Mouse (Mus musculus) erythroblast, embryonic 14.5 days (primary cell): Measurements from ENCODE around the gene Mrtfb.

ENCODE experiments used
- GATA1 ChIP-seq: IDR thresholded peaks from 2 replicates; pipeline ENCODE4 v1.6.1; 2012; ENCODE audit warnings: low read length, inconsistent platforms, mixed read lengths
- TAL1 ChIP-seq: IDR thresholded peaks from 3 replicates; pipeline ENCODE4 v1.6.1; 2012; ENCODE audit warnings: low read length, inconsistent platforms, mixed read lengths

DNA sequence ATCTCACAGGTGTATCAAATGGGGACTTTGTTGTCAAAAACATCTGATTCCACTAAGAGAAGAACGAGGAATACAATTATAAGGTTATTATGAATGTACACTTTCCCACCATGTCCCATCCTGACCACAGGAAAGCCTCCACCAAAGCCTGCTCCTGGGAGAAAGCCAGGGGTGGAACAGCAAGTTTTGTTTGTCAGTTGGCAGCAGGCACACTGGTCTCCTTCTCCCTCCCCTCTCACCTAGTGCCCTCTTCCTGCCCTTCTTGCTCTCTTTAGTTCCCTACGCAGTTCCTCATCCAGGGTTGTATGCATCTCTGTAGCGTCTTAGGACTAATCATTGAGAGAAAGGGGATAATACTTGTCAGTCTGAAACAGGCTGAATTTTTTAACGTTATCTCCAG lies 81.8 kb downstream of the Mrtfb start:
- TF ChIP-seq GATA1 (no peak), TAL1 (no peak)
